Mouse (Mus musculus) hindbrain, embryonic 12.5 days (tissue): ENCODE measurements around the gene Cpa1. TPM values are rescaled to one million over a fixed set of nuclear protein-coding genes. Genes with fewer than 3 reads are reported as not detected.

Experiments used
- polyA plus RNA-seq: library from polyadenylated mRNA; unstranded; fragments of >200 nt; fragmentation: Nextera tagmentation; extraction: Ambion mirVana; gene quantifications from 2 replicates; pipeline ENCODE4 v1.2.1, GENCODE M21; 2016

Gene Cpa1
- polyA plus RNA-seq, 1 experiment from 2014 or later = 0.30 TPM

Other genes starting within 250 kb of the Cpa1 start
- 65.3 and 67.6 TPM in 2 replicates for gene Zc3hc1, start 248.2 kb upstream of the Cpa1 start, polyA plus RNA-seq
- 42.5 and 45.4 TPM in 2 replicates for gene Klhdc10, start 237.3 kb upstream of the Cpa1 start, polyA plus RNA-seq
- gene Tmem209, start 129.4 kb upstream of the Cpa1 start, polyA plus RNA-seq = 37.0 and 38.9 TPM in 2 replicates
- 0.21 and 0.34 TPM in 2 replicates for gene Ssmem1, start 129.4 kb upstream of the Cpa1 start, polyA plus RNA-seq
- 4.0 and 6.3 TPM in 2 replicates for gene Cpa2, start 97.6 kb upstream of the Cpa1 start, polyA plus RNA-seq
- 1.7 and 1.9 TPM in 2 replicates for gene Cpa4, start 70.8 kb upstream of the Cpa1 start, polyA plus RNA-seq
- gene Cpa5, start 28.2 kb upstream of the Cpa1 start, polyA plus RNA-seq = 0.10 TPM in 1 of 2 replicates, not detected in the other
- 20.5 and 21.9 TPM in 2 replicates for gene Cep41, start 54.5 kb downstream of the Cpa1 start, polyA plus RNA-seq
- 763 and 927 TPM in 2 replicates for gene Mest, start 84.3 kb downstream of the Cpa1 start, polyA plus RNA-seq